Mouse (Mus musculus): ENCODE results near the gene Tas2r143. TPM values are rescaled to one million over a fixed set of nuclear protein-coding genes. Genes with fewer than 3 reads are reported as not detected.

Gene Tas2r143
- polyA plus RNA-seq, 1 experiment from 2014 or later: not detected

GRCm38 (mm10) chr6:42419443-42419842 lies 19.4 kb downstream of the Tas2r143 start:
- 83% methylated on average over 2 of the region's 2 CpGs for WGBS

GRCm38 (mm10) chr6:42421439-42421838 lies 21.4 kb downstream of the Tas2r143 start:
- Histone ChIP-seq H3K9ac (no peak overlapping the region), H3K4me2 (no peak overlapping the region), H3K36me3 (no peaks in the 10 kb centered on the region), H3K27me3 (no peaks in the 10 kb centered on the region), H3K4me3 (no peak overlapping the region), H3K9me3 (replicated peaks) (no peaks in the 10 kb centered on the region), H3K27ac (no peak overlapping the region), H3K4me1 (replicated peaks) (no peaks in the 10 kb centered on the region)
- ATAC-seq (replicated peaks; ENCODE audit: insufficient number of reproducible peaks, insufficient read depth, low FRiP score, low read depth): no peak
- WGBS: 72% methylated on average over 2 of the region's 2 CpGs

More at GRCm38 (mm10) chr6:42419443-42419842, 19.4 kb downstream of the Tas2r143 start:
- Histone ChIP-seq H3K4me2 (no peak overlapping the region), H3K9ac (no peak overlapping the region), H3K4me1 (replicated peaks) (no peaks in the 10 kb centered on the region), H3K27ac (no peak overlapping the region), H3K4me3 (no peak overlapping the region), H3K9me3 (replicated peaks) (no peaks in the 10 kb centered on the region), H3K36me3 (no peaks in the 10 kb centered on the region), H3K27me3 (no peaks in the 10 kb centered on the region)
- no peak for ATAC-seq (replicated peaks; ENCODE audit: insufficient number of reproducible peaks, insufficient read depth, low FRiP score, low read depth)

GRCm38 (mm10) chr6:42424472-42424871 lies 24.4 kb downstream of the Tas2r143 start:
- 83% methylated on average over 3 of the region's 3 CpGs for WGBS
- Histone ChIP-seq H3K9me3 (replicated peaks) (no peaks in the 10 kb centered on the region), H3K4me1 (replicated peaks) (no peaks in the 10 kb centered on the region), H3K27me3 (no peaks in the 10 kb centered on the region), H3K36me3 (no peaks in the 10 kb centered on the region), H3K4me3 (no peak overlapping the region), H3K27ac (no peak overlapping the region), H3K9ac (no peak overlapping the region), H3K4me2 (no peak overlapping the region)
- no peak for ATAC-seq (replicated peaks; ENCODE audit: insufficient number of reproducible peaks, insufficient read depth, low FRiP score, low read depth)

GRCm38 (mm10) chr6:42426337-42426736 lies 26.3 kb downstream of the Tas2r143 start:
- Histone ChIP-seq H3K9me3 (replicated peaks) (no peaks in the 10 kb centered on the region), H3K27me3 (no peaks in the 10 kb centered on the region), H3K27ac (no peak overlapping the region), H3K4me3 (no peak overlapping the region), H3K4me2 (no peak overlapping the region), H3K9ac (no peak overlapping the region), H3K4me1 (replicated peaks) (no peaks in the 10 kb centered on the region), H3K36me3 (no peaks in the 10 kb centered on the region)
- no peak for ATAC-seq (replicated peaks; ENCODE audit: insufficient number of reproducible peaks, insufficient read depth, low FRiP score, low read depth)
- 70% methylated on average over 4 of the region's 4 CpGs for WGBS

- ATAC-seq (replicated peaks; ENCODE audit: insufficient number of reproducible peaks, insufficient read depth, low FRiP score, low read depth): no peak
- WGBS: 49% methylated on average over 2 of the region's 2 CpGs
- Histone ChIP-seq H3K27me3 (no peaks in the 10 kb centered on the region), H3K9ac (no peak overlapping the region), H3K4me2 (no peak overlapping the region), H3K27ac (no peak overlapping the region), H3K4me3 (no peak overlapping the region), H3K4me1 (replicated peaks) (no peaks in the 10 kb centered on the region), H3K9me3 (replicated peaks) (no peaks in the 10 kb centered on the region), H3K36me3 (no peaks in the 10 kb centered on the region)
These were observed 33.5 kb downstream of the Tas2r143 start for GRCm38 (mm10) chr6:42433554-42433953.

GRCm38 (mm10) chr6:42434446-42434845 lies 34.4 kb downstream of the Tas2r143 start, which contains the start of gene Tas2r126:
TSS of gene Tas2r126 (plus strand) at chr6:42434535.
- no peak for ATAC-seq (replicated peaks; ENCODE audit: insufficient number of reproducible peaks, insufficient read depth, low FRiP score, low read depth)
- H3K27me3 ChIP-seq: no peaks in the 10 kb centered on the region
- H3K9ac ChIP-seq: no peak within 1 kb of the TSS
- H3K4me1 ChIP-seq (replicated peaks): no peaks in the 10 kb centered on the region
- WGBS: 48% methylated on average over 6 of the region's 6 CpGs
- H3K4me2 ChIP-seq: no peak within 1 kb of the TSS
- no peak within 1 kb of the TSS for H3K27ac ChIP-seq
- no peaks in the 10 kb centered on the region for H3K36me3 ChIP-seq
- no peak within 1 kb of the TSS for H3K4me3 ChIP-seq
- H3K9me3 ChIP-seq (replicated peaks): no peaks in the 10 kb centered on the region

GRCm38 (mm10) chr6:42435490-42435889 lies 35.5 kb downstream of the Tas2r143 start:
- H3K27me3 ChIP-seq: no peaks in the 10 kb centered on the region
- H3K4me1 ChIP-seq (replicated peaks): no peaks in the 10 kb centered on the region
- H3K9me3 ChIP-seq (replicated peaks): no peaks in the 10 kb centered on the region
- H3K4me2 ChIP-seq: no peak overlapping the region
- ATAC-seq (replicated peaks; ENCODE audit: insufficient number of reproducible peaks, insufficient read depth, low FRiP score, low read depth): no peak
- H3K4me3 ChIP-seq: no peak overlapping the region
- no peak overlapping the region for H3K9ac ChIP-seq
- no peaks in the 10 kb centered on the region for H3K36me3 ChIP-seq
- WGBS: 60% methylated on average over 2 of the region's 2 CpGs
- H3K27ac ChIP-seq: no peak overlapping the region

GRCm38 (mm10) chr6:42441395-42441794 lies 41.4 kb downstream of the Tas2r143 start:
- 39% methylated on average over 2 of the region's 2 CpGs for WGBS
- Histone ChIP-seq H3K4me2 (no peak overlapping the region), H3K9ac (no peak overlapping the region), H3K9me3 (replicated peaks) (no peaks in the 10 kb centered on the region), H3K27ac (no peak overlapping the region), H3K4me3 (no peak overlapping the region), H3K4me1 (replicated peaks) (no peaks in the 10 kb centered on the region), H3K27me3 (no peaks in the 10 kb centered on the region), H3K36me3 (no peaks in the 10 kb centered on the region)
- ATAC-seq (replicated peaks; ENCODE audit: insufficient number of reproducible peaks, insufficient read depth, low FRiP score, low read depth): no peak

- H3K9me3 ChIP-seq (replicated peaks): no peaks in the 10 kb centered on the region
- ATAC-seq (replicated peaks; ENCODE audit: insufficient number of reproducible peaks, insufficient read depth, low FRiP score, low read depth): no peak
- no peaks in the 10 kb centered on the region for H3K36me3 ChIP-seq
- no peak overlapping the region for H3K4me3 ChIP-seq
- H3K4me2 ChIP-seq: no peak overlapping the region
- 70% methylated on average over 2 of the region's 2 CpGs for WGBS
- no peak overlapping the region for H3K27ac ChIP-seq
- no peaks in the 10 kb centered on the region for H3K4me1 ChIP-seq (replicated peaks)
- no peaks in the 10 kb centered on the region for H3K27me3 ChIP-seq
- H3K9ac ChIP-seq: no peak overlapping the region
These were observed 44.5 kb downstream of the Tas2r143 start for GRCm38 (mm10) chr6:42444491-42444890.

GRCm38 (mm10) chr6:42447381-42447780 lies 47.3 kb downstream of the Tas2r143 start:
- H3K9me3 ChIP-seq (replicated peaks): no peaks in the 10 kb centered on the region
- no peak for ATAC-seq (replicated peaks; ENCODE audit: insufficient number of reproducible peaks, insufficient read depth, low FRiP score, low read depth)
- no peaks in the 10 kb centered on the region for H3K4me1 ChIP-seq (replicated peaks)
- H3K36me3 ChIP-seq: no peaks in the 10 kb centered on the region
- H3K9ac ChIP-seq: no peak overlapping the region
- 76% methylated on average over 2 of the region's 2 CpGs for WGBS
- no peak overlapping the region for H3K27ac ChIP-seq
- H3K27me3 ChIP-seq: no peaks in the 10 kb centered on the region
- H3K4me3 ChIP-seq: no peak overlapping the region
- no peak overlapping the region for H3K4me2 ChIP-seq

All from heart, embryonic 15.5 days (tissue).